Mouse (Mus musculus): ENCODE results near the gene Igf2bp2. TPM values are rescaled to one million over a fixed set of nuclear protein-coding genes. Genes with fewer than 3 reads are reported as not detected.

Gene Igf2bp2
- total RNA-seq, 2 experiments from 2014 or later, result 0.38 TPM; not detected in 1

- ATAC-seq (replicated peaks; ENCODE audit: low FRiP score, poor library complexity, severe bottlenecking), result no peak
These were observed 53.1 kb downstream of the Igf2bp2 start for GRCm38 (mm10) chr16:22110036-22110435.

GRCm38 (mm10) chr16:22109159-22109558 lies 53.9 kb downstream of the Igf2bp2 start:
- no peak for ATAC-seq (replicated peaks; ENCODE audit: low FRiP score, poor library complexity, severe bottlenecking)

- ATAC-seq (replicated peaks; ENCODE audit: low FRiP score, poor library complexity, severe bottlenecking), result no peak
These were observed 55.1 kb downstream of the Igf2bp2 start for GRCm38 (mm10) chr16:22107897-22108516.

- ATAC-seq (replicated peaks; ENCODE audit: low FRiP score, poor library complexity, severe bottlenecking), result no peak
These were observed 57.0 kb downstream of the Igf2bp2 start for GRCm38 (mm10) chr16:22106012-22106584.

GRCm38 (mm10) chr16:22100067-22100466 lies 63.0 kb downstream of the Igf2bp2 start:
- no peak for ATAC-seq (replicated peaks; ENCODE audit: low FRiP score, poor library complexity, severe bottlenecking)

GRCm38 (mm10) chr16:22097659-22098058 lies 65.4 kb downstream of the Igf2bp2 start:
- no peak for ATAC-seq (replicated peaks; ENCODE audit: low FRiP score, poor library complexity, severe bottlenecking)

GRCm38 (mm10) chr16:22095751-22096150 lies 67.3 kb downstream of the Igf2bp2 start:
- ATAC-seq (replicated peaks; ENCODE audit: low FRiP score, poor library complexity, severe bottlenecking), result no peak

- no peak for ATAC-seq (replicated peaks; ENCODE audit: low FRiP score, poor library complexity, severe bottlenecking)
These were observed 71.8 kb downstream of the Igf2bp2 start for GRCm38 (mm10) chr16:22091255-22091783.

GRCm38 (mm10) chr16:22085411-22085810 lies 77.7 kb downstream of the Igf2bp2 start:
- no peak for ATAC-seq (replicated peaks; ENCODE audit: low FRiP score, poor library complexity, severe bottlenecking)

GRCm38 (mm10) chr16:22080125-22080710 lies 82.9 kb downstream of the Igf2bp2 start:
- ATAC-seq (replicated peaks; ENCODE audit: low FRiP score, poor library complexity, severe bottlenecking), result no peak

GRCm38 (mm10) chr16:22076620-22076941 lies 86.5 kb downstream of the Igf2bp2 start:
- ATAC-seq (replicated peaks; ENCODE audit: low FRiP score, poor library complexity, severe bottlenecking), result no peak

- no peak for ATAC-seq (replicated peaks; ENCODE audit: low FRiP score, poor library complexity, severe bottlenecking)
These were observed 87.1 kb downstream of the Igf2bp2 start for GRCm38 (mm10) chr16:22075829-22076619.

- ATAC-seq (replicated peaks; ENCODE audit: low FRiP score, poor library complexity, severe bottlenecking), result no peak
These were observed 88.0 kb downstream of the Igf2bp2 start for GRCm38 (mm10) chr16:22075067-22075466.

- no peak for ATAC-seq (replicated peaks; ENCODE audit: low FRiP score, poor library complexity, severe bottlenecking)
These were observed 91.7 kb downstream of the Igf2bp2 start for GRCm38 (mm10) chr16:22071361-22071760.

- no peak for ATAC-seq (replicated peaks; ENCODE audit: low FRiP score, poor library complexity, severe bottlenecking)
These were observed 95.7 kb downstream of the Igf2bp2 start for GRCm38 (mm10) chr16:22067406-22067805.

GRCm38 (mm10) chr16:22065536-22065935 lies 97.6 kb downstream of the Igf2bp2 start:
- ATAC-seq (replicated peaks; ENCODE audit: low FRiP score, poor library complexity, severe bottlenecking), result no peak

GRCm38 (mm10) chr16:22062284-22062683 lies 100.8 kb downstream of the Igf2bp2 start:
- no peak for ATAC-seq (replicated peaks; ENCODE audit: low FRiP score, poor library complexity, severe bottlenecking)

- no peak for ATAC-seq (replicated peaks; ENCODE audit: low FRiP score, poor library complexity, severe bottlenecking)
These were observed 101.4 kb downstream of the Igf2bp2 start for GRCm38 (mm10) chr16:22061555-22062160.

- ATAC-seq (replicated peaks; ENCODE audit: low FRiP score, poor library complexity, severe bottlenecking), result no peak
These were observed 102.7 kb downstream of the Igf2bp2 start for GRCm38 (mm10) chr16:22060416-22060815.

- no peak for ATAC-seq (replicated peaks; ENCODE audit: low FRiP score, poor library complexity, severe bottlenecking)
These were observed 104.2 kb downstream of the Igf2bp2 start for GRCm38 (mm10) chr16:22058871-22059270.

Measured in erythroid progenitor cell, adult 5-6 weeks (primary cell).